Mouse (Mus musculus) urinary bladder, postnatal 4 days (tissue): ENCODE measurements at regions not wholly inside any gene's neighbourhood (a gene's known extent, or its start where the extent isn't known, plus 50 kb on each side); places are given as distances from the start of the nearest gene placed in this dataset.
A peak's percentile ranks its signal among the peaks of the same experiment; 100 is the strongest.

Source experiments
- DNase-seq, 2 experiments: peaks; one replicate each; pipeline ENCODE4 v3.0.0; 2021 to 2022; ENCODE audit warnings: low spot score in 2 of 2

DNA sequence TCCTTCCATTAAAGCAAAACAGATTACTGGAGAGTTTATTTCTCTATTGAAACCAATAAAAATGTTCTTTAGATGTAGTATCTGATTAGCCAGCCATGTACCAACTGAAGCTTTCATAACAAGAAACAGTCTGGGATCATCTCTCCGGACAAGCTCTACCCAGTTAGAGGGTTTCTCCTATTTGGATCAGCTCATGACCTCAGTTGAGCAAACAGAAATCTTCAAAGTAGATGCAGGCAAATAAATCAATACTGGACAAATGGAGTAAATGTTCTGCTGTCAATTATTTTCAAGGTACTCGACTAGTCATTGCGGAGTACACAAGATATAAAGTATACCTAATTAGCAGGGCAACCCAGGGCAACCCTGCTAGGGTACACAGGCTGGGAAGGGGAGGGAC is 67.4 kb downstream of the Avpr1a start:
- no peak for DNase-seq

DNA sequence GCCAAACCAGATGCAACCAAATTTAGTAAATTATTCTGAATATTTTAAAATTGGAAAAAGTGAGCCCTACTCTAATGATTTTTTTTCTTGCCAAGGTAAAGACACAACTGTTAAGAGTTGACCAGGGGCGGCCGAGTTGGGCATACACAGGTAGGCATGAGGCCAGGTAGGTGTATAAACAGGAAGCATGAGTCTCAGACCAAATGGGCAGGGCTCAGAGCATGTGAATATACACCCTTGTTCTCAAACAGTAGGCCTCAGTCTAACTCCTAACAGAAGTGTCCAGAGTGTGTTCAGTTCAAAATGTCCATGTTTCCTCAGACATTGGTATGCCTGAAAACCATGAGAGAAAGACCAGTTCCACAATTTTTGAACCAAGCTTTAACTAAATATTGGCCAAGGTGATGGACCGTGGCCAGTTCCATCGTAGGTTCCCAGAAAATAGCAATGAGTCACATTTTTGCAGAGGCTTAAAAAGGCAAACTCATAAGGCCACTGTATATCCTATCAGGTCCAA is 71.0 kb downstream of the Avpr1a start:
- DNase-seq, result no peak

DNA sequence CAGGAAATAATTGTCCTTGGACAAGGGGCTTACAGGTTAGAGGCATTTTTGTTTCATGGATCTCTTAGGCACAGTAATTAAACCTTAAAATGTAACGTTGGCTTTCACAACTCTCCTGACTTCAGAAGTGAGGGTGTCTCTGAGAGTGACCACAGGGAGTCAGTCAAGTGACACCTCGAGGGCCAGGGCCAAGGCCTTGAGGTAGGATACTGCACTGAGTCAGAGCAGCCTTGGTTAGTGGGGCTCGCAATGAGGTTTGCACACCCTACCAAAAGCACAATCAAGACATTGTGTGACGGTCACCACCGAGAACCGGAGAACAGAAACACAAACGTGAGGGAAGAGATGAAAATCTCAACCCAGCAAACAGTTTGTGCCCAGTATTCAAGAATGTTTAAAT is 71.7 kb downstream of the Avpr1a start:
- DNase-seq, result no peak

DNA sequence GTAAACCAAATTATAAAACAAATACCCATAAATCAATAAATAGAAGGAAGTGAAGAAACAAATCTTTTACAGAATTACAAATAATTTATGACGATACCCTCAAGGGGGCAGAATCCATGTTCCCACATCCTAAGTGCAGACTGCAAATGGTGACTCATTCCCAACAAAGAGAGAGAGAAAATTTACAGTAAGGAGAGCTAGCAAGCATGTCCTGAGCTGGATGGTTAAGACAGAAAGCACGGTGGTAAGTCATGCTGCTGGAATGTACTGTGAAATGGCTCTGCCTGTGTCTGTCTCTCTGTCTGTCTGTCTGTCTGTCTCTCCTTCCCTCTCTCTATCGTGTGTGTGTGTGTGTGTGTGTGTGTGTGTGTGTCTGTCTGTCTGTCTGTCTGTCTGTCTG is 74.3 kb downstream of the Avpr1a start:
- no peak for DNase-seq

DNA sequence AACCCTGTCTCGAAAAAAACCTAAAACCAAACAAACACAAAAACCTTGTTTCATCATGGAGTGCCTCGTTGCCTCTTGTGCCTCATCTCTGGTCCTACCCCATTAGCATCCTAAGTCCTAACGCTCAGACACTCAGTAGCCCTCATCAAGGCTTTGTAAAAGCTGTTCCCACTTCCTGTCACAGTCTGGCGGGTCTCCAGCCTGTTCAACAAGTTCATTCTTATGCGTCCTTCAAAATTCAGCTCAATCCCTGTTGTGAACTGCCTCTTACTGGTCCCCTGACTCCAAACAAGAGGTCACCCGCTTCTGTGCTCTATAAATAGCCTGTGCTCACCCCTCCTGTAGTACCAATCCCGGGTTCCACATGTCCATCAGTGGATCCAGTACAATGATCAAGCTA is 77.1 kb downstream of the Avpr1a start:
- DNase-seq, result no peak

DNA sequence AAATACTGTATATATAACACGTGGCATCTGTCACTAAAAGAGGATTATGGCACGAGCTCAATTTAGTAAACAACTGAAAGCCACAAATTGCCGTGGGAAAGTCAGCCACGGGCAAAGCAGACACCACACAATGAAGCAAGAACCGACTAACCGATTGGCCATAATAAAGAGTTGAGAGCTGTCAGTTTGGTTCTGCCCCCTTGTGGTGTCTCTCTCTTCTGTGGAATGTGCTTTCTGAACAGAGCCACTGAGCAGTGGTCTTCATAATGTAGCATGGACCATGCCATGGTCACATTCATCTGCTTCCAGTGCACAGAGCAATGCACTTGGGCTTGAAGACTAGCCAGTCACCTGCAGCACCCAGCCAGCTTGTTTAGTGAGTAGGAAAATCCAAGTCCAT is 77.5 kb downstream of the Avpr1a start:
- no peak for DNase-seq

DNA sequence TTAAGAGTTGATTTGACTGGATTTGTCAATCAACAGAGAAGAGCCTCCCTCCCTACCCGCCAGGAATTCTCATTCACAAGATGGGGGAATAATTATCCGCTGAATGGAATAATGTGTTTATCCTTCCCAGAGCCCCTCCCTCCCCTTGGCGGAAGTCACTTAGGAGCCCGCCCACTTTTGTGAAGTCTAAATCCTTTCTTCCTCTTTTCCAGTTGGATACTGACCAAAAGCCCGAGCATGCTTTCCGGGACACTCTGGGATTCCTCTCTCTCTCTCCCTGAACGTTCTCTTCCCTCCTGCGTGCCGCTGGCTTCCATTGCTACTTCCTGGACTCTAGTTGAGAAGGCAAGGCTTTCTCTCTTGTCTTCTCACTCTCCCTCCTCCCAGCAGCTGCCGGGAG is 79.9 kb downstream of the Avpr1a start:
- DNase-seq, result peak in 1 of 2 experiments; percentile 19

DNA sequence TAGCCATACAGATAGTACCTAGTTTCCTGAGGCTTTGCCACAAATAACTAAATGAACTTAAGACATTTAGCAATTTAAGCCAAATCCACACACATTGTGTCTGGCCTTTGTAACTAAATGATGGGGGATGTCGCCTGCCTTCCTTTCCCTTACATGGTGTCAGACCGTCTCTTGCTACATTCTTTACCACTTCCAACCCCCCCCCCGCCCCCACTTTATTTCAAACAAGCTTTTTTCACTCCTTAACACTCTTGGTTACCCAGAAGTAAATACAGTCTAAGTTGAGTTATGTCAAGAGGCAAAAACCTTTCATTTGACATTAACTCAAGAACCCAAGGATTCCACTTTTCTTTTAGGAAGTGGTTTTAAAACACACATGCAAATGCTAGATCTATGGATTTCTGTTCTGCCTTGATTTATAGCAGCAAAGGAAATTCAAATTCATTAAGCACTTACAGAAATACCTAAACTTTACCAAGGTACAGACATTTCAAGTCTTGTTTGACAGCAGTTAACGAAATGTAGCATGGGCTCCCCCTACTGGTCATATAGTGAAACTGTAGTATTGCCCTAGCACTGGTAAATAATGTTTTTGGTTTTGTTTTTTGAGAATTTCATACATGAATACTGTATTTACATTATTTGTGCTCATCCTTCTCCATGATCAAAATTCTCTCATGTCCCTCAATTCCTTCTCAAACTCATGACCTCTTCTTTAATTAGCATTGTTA is 80.8 kb downstream of the Avpr1a start:
- no peak for DNase-seq

DNA sequence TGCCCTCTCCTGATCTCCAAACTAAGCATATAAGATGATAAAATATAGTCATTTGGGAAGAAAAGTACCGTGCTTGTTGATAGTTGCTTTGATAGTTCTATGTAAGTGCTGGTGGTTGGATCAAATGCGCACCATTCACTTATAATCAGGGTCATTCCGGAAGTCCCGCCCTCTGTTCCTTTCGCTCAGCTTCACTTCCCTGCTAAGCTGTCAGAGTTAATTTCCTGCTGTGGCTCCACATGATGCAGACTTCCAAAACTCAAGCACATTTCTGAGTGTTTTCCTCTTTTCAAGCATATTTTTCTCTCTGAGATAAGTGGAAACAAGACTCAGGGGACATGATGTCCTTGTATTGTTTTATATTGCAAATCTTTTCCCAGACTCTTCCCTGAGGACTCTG is 86.4 kb downstream of the Avpr1a start:
- DNase-seq, result no peak

DNA sequence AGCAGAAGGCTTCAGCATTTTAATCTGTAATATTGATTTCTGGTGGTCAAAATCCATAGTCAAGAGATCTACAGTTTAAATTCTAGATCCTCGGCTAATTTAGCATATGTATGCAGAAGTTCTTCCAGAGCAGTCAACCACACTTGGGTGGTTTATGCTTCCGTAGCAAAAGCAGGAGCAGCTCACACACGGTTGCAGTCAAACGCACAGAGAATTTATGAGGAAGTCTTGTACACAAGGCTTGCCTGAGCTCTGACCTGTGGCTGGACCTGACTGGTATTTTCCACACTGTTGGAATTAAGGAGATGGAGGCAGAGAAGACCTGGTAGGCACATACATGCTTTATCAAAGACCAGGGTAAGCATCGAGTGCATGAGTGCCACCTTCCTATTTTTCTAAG is 86.8 kb downstream of the Avpr1a start:
- no peak for DNase-seq

DNA sequence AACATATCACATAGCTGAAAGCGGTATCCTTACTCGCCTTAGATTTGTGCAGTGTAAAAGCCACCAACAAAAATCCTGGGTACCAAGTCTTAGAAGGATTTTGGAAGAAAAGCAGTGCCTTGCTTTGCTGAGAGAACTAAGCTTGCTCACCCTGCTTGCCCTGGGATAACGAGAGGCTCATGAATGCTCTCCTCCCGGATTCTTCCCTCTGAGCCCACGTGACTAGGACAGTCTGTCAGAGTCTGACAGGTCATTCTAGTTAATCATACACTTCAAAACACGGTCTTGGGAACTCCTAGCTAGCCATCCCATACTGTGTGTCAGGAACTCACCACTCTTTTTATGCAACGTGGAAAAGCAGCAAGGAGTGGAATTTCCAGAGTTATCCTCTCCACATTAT is 91.4 kb downstream of the Avpr1a start:
- DNase-seq, result no peak

DNA sequence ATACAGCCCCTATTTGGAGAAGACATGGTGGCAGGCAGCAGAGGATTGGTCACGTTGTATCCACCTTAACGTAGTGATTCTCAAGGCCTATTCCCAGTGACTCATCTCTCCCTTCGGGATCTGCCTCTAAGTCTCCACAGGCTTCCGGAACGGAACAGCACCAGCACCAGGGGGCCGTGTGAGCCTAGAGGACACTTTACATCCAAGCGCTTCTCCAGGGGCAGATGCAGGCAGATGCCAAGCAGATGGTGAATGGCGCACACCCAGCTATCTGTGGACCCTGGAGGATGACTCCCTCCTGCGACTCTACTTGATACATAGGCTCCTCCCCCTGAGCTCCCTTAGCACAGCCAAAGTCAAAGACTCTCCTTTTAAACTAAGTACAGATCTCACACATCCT is 94.3 kb downstream of the Avpr1a start:
- DNase-seq, result no peak

DNA sequence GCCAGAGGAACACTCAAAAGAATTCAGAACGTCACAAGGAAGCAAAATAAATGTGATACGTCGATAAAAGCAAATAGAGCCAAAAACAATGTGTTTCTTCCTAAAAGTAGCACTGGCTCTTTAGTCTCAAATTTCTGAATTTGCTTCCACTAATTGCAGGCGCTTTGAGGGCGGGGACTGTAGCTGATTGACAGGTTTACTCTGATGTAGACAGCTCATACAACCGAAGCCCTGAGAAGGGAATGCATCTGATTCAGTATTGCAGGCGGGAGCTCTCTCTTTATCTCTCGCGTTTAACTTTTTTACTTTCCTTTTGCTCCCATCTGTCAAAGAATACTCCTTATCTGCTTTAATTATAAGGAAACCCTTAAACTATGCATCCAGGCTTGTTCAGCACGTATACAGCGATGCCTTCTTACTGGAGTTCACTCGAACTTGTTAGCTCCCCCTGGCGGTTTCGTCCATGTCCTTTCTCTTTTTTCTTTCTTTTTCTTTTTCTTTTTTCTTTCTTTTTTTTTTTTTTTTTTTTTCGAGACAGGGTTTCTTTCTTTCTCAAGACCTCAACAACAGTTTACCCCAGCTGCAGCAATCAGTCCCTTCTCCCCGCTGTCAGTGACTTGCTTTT is 95.9 kb downstream of the Avpr1a start:
- peak; percentile 28 to 73 for DNase-seq

DNA sequence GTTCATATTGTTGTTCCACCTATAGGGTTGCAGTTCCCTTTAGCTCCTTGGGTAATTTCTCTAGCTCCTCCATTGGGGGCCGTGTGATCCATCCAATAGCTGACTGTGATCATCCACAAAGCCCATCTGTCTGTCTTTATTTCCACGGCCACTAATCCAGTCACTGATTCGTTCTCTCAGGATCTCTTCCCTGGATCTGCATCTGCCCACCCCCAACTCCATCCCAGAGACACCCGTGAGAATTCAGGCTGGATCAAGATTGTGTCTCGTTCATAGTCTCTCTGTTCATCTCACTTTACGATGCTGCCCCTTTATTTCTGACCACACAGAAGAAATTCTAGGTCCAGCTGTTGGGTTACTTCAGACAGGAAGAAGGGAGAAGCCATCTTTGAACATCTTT is 96.7 kb downstream of the Avpr1a start:
- no peak for DNase-seq

DNA sequence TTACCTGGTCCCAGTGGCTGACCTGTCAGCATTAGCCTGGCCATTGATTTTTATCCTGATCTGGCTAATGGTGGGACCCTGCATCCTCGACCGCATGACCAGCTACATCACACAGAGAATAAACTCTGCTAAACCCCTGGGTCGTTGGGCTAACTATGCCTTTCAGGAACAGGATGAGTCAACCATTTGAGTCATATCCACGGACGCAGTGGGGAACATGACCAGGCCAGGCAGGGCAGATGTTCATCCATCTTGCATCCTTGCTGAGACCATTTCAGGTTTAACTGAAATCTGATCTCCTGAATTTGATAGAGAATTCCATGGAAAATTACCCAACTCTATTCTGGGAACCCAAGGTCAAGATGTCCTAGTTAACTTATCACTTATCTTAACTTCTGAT is 103.3 kb downstream of the Avpr1a start:
- DNase-seq, result no peak

DNA sequence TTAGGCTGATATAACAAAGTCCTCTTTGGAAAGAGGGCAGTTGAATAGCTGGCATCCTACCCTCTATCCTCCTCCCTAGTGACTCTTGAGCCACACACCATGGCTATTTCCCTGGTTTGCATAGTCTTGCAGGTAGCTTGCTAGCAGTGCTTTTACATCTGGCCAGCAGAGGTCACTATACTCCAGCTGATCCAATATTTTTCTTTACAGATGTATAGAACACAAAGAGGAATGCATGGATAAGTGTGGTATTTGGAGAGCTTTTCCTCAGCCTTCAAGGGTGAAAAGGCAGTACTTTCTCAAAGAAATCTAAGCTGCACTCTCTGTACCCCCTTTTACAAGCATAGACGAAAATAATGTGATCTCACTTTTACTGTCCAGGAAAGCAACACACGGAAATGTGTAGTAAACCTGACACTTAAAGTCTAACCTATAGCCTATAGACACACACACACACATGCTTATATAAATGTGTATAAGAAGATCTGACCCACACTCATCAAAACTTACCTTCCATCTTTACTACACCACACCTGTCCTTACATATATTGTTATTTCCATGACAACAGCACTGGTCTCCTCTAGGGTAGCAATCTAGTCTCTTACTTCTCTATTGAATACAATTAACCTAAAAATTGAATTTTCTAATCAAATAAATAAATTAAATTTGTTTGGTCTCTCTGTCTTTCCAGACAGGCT is 105.0 kb downstream of the Avpr1a start:
- DNase-seq, result no peak

DNA sequence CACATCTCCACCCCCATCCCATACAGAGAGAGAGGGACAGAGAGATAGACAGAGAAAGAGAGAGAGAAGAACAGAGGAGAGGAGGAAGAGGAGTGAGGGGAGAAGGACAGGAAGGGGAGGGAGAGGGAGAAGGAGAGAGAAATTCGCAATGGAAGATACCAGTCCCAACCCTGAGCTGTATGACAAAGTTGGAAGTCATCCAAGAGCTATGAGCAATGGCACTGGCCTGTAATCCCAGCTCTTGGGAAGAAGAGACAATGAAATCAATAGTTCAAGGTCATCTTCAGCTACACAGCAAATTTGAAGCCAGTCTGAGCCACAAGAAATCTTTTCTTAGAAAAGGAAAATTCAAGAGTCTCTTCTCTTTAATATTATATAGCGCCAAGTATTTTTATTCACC is 105.6 kb downstream of the Avpr1a start:
- DNase-seq, result no peak

DNA sequence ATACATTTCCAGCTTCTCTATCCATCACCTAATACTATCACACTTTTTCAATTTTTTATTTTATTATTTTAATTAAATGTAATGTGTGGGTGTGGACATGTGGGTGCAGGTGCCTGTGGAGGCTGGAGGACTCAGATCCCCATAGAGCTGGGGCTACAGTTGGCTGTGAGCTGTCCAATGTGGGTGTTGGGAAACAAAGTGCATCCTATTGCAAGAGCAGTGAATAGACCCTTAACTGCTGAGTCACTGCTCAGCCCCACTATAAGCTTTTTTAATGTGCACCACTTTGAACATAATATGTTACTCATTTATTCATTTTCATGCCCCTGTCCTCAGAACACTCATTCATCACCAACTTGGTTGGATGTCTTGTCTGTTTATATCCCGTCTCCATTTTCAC is 110.4 kb downstream of the Avpr1a start:
- no peak for DNase-seq

DNA sequence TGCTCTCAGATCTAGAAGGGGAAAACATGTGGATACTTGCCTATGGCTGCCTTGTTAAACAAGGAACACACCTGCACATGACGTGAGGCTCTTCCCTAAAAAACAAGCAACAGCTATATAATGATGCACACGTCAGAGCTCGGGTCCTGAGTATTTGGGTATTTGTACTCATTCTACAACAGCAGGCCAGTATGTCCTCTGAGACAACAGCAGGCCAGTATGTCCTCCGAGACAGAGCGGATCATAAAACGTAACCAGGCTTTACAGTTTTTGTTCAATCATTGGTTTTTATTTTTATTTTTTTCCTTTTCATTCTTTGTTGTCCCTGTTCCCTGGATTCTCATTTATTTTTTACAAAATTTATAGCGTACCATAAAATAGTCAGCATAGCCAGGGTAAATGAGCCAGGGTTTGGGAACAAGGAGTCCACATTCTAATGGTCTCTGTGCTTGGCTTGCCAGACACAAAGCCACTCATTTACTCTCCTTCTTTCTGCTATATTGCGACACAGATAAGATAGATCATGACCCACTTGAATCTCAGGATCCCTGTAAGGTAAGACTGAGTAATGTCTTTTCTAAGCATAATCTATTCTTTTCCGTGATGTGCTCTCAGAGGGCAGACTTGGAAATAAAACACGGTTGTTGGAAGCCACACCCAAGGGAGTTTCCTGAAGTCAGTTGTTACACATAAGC is 111.8 kb downstream of the Avpr1a start:
- DNase-seq, result no peak

DNA sequence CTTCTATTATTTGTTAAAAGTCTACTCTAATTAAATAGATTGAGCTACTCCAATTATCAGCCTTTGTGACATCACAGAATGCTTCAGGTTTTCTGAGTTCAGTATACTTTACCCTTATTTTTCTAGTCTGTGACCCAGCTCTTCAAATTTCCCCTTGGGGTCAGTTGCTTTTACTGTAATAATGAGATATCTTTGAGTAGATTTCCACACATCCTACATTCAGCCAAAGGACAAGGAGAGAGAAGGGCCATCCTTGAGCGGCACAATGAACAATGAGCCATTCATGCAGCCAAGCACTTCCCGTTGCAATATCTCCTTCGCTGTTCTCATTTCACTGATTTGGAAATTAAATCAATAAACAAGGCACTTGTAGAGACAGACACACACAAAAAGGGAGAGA is 113.6 kb downstream of the Avpr1a start:
- no peak for DNase-seq

DNA sequence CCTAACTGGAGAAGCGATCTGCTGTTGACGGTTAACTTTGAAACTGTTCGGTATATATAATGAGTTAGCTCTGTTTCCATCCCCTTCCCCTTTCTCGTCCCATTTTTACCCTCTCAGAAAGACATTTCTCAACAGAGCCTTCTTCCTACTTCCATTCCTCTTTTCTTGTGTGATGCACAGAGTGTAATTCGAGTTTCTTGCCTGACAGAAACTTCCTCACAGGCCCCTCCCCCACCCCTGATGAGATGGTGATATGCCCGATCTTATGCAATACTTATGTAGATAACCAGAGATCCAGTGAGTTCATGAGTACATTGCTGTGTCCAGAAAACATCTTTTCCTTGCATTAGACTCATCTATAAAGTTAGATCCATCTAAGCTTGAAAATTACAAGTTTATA is 114.2 kb downstream of the Avpr1a start:
- DNase-seq, result no peak

DNA sequence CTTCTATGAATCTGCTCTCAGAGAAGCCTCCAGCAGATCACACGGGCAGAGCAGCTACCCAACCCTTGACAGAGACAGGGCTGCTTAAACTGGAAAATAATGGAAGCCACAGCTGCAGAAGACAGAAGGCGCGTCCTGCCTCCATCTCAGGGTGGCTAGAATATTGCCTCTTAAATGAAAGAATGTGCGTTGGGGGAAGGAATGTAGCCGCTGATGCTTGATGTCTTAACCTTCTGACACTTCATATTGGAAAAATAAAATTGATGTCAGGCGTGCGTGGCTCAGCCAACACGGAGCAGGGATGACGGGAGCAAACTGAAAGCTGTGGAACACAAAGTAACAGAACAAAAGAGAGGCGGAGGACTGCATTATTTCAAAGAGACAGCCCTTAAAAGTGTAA is 114.6 kb upstream of the Ppm1h start:
- no peak for DNase-seq
